Mouse (Mus musculus): ENCODE data around the gene Nr0b2. TPM values are rescaled to one million over a fixed set of nuclear protein-coding genes. Genes with fewer than 3 reads are reported as not detected.
A peak's percentile ranks its signal among the peaks of the same experiment; 100 is the strongest.

Gene Nr0b2
- polyA plus RNA-seq, 1 experiment from 2014 or later, result not detected

- no peaks in the 10 kb centered on the region for H3K9me3 ChIP-seq (ENCODE audit: low read depth, low read length)
- no peak for TF ChIP-seq CTCF (IDR thresholded peaks at IDR 0.05; ENCODE audit: low read depth)
- H3K27ac ChIP-seq (ENCODE audit: low read depth), result no peak overlapping the region
- H3K4me1 ChIP-seq (ENCODE audit: insufficient read depth), result no peaks in the 10 kb centered on the region
- ATAC-seq (ENCODE audit: insufficient read depth) (no peak), DNase-seq (no peak)
- H3K36me3 ChIP-seq (ENCODE audit: insufficient read depth), result peaks cover 96% of the 10 kb centered on the region
- no peaks in the 10 kb centered on the region for H3K27me3 ChIP-seq (ENCODE audit: insufficient read depth, low read length)
- H3K4me3 ChIP-seq (ENCODE audit: low read depth, low read length), result no peak overlapping the region
- H3K4me2 ChIP-seq, result no peak overlapping the region
- 84% methylated on average over 5 of the region's 5 CpGs for WGBS
- H3K9ac ChIP-seq, result no peak overlapping the region
These were observed 16.5 kb upstream of the Nr0b2 start for GRCm38 (mm10) chr4:133536652-133537051.

GRCm38 (mm10) chr4:133545272-133546231 is 7.6 kb upstream of the Nr0b2 start, which contains the start of gene Nudc:
Gene Nudc, minus strand, starts transcription at chr4:133545996.
- no peaks in the 10 kb centered on the region for H3K9me3 ChIP-seq (ENCODE audit: low read depth, low read length)
- peak within 1 kb of the TSS; percentile 65 for H3K27ac ChIP-seq (ENCODE audit: low read depth)
- H3K4me3 ChIP-seq (ENCODE audit: low read depth, low read length), result peak within 1 kb of the TSS; percentile 98
- H3K27me3 ChIP-seq (ENCODE audit: insufficient read depth, low read length), result no peaks in the 10 kb centered on the region
- H3K4me1 ChIP-seq (ENCODE audit: insufficient read depth), result 0 out of 2 replicates have a peak, but pooled peaks cover 5% of the 10 kb centered on the region
- H3K9ac ChIP-seq, result peak within 1 kb of the TSS; percentile 87
- DNase-seq (peak; percentile 98), ATAC-seq (ENCODE audit: insufficient read depth) (peak; percentile 97)
- TF ChIP-seq CTCF (IDR thresholded peaks at IDR 0.05; ENCODE audit: low read depth), result no peak
- WGBS, result under 1% methylated on average over 71 of the region's 77 CpGs
- peak within 1 kb of the TSS; percentile 96 for H3K4me2 ChIP-seq
- H3K36me3 ChIP-seq (ENCODE audit: insufficient read depth), result peaks cover 31% of the 10 kb centered on the region

GRCm38 (mm10) chr4:133552029-133552428 is 1.1 kb upstream of the Nr0b2 start:
- Histone ChIP-seq H3K4me1 (ENCODE audit: insufficient read depth) (no peaks in the 10 kb centered on the region), H3K4me3 (ENCODE audit: low read depth, low read length) (no peak overlapping the region), H3K27me3 (ENCODE audit: insufficient read depth, low read length) (no peaks in the 10 kb centered on the region), H3K9me3 (ENCODE audit: low read depth, low read length) (no peaks in the 10 kb centered on the region), H3K27ac (ENCODE audit: low read depth) (no peak overlapping the region), H3K4me2 (no peak overlapping the region), H3K36me3 (ENCODE audit: insufficient read depth) (no peaks in the 10 kb centered on the region), H3K9ac (no peak overlapping the region)
- ATAC-seq (ENCODE audit: insufficient read depth) (no peak), DNase-seq (no peak)
- no peak for TF ChIP-seq CTCF (IDR thresholded peaks at IDR 0.05; ENCODE audit: low read depth)
- WGBS, result 62% methylated on average over 1 of the region's 1 CpGs

- Histone ChIP-seq H3K4me3 (ENCODE audit: low read depth, low read length) (no peak overlapping the region), H3K27ac (ENCODE audit: low read depth) (no peak overlapping the region), H3K4me2 (peak overlapping the region; percentile 15; the same call in 1 of the 2 replicates), H3K9me3 (ENCODE audit: low read depth, low read length) (no peaks in the 10 kb centered on the region), H3K27me3 (ENCODE audit: insufficient read depth, low read length) (no peaks in the 10 kb centered on the region), H3K4me1 (ENCODE audit: insufficient read depth) (no peaks in the 10 kb centered on the region), H3K9ac (no peak overlapping the region; the same call in 1 of the 2 replicates), H3K36me3 (ENCODE audit: insufficient read depth) (no peaks in the 10 kb centered on the region)
- TF ChIP-seq CTCF (IDR thresholded peaks at IDR 0.05; ENCODE audit: low read depth), result no peak
- ATAC-seq (ENCODE audit: insufficient read depth), result no peak
- WGBS, result 67% methylated on average over 19 of the region's 19 CpGs
- DNase-seq, result no peak
These were observed 513 bp downstream of the Nr0b2 start for GRCm38 (mm10) chr4:133553448-133554330.

DNA sequence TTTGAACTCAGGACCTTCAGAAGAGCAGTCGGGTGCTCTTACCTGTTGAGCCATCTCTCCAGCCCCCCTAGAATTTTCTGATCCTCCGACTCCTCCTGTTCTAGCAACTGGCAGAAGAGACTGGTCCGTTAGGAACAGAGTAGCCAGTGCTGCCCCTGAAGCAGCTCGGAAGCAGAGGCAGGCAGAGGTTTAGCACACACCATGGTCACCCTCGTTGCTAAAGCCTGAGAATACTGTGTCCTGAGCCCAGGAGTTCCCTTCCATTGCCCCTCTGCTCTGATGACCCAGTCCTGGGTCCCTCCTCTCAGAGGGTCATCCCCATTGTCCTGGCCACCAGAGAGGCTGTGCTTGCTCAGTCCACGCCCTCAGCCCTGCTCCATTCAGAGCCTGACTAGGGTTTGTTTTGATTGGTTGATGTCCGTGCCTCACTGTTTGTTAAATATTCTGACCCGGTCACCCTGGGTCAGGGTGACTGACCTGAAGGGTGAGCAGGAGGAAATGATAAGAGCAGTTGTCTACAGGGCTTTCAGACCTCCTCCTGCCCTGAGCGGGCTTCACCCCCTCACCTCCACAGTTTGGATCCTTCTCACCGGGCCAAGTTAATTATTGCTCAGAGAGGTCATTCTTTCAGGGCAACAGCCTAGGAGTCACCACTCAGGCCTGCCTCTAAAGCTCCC is 4.0 kb downstream of the Nr0b2 start:
- Histone ChIP-seq H3K4me2 (no peak overlapping the region), H3K4me1 (ENCODE audit: insufficient read depth) (no peaks in the 10 kb centered on the region), H3K27me3 (ENCODE audit: insufficient read depth, low read length) (no peaks in the 10 kb centered on the region), H3K9ac (no peak overlapping the region), H3K27ac (ENCODE audit: low read depth) (no peak overlapping the region), H3K9me3 (ENCODE audit: low read depth, low read length) (no peaks in the 10 kb centered on the region), H3K36me3 (ENCODE audit: insufficient read depth) (no peaks in the 10 kb centered on the region), H3K4me3 (ENCODE audit: low read depth, low read length) (no peak overlapping the region)
- TF ChIP-seq CTCF (IDR thresholded peaks at IDR 0.05; ENCODE audit: low read depth), result no peak
- DNase-seq, result no peak
- WGBS, result 18% methylated on average over 10 of the region's 10 CpGs
- ATAC-seq (ENCODE audit: insufficient read depth), result no peak

DNA sequence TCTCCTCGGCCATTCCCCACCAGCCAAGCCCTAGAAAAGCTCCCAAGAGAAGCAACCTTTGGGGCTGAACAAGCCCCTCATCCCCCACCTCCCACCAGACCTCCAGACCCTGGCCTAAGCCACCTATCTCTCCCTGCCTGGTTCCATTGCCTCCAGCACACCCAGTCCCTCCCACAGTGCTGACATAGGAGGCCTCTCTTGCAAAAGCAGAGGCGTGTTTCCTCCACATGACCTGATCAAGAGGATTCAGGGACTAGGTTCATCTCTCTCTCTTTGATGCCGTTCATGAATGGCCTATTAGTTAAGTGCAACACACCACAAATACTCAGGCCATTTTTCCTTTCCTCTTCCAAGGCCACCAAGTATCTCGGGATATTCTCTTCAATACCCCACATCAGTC is 6.7 kb downstream of the Nr0b2 start:
- ATAC-seq (ENCODE audit: insufficient read depth), result no peak
- no peak overlapping the region for H3K4me3 ChIP-seq (ENCODE audit: low read depth, low read length)
- H3K27ac ChIP-seq (ENCODE audit: low read depth), result no peak overlapping the region

More for the DNA sequence above, 6.7 kb downstream of the Nr0b2 start:
- H3K4me2 ChIP-seq, result no peak overlapping the region
- H3K9me3 ChIP-seq (ENCODE audit: low read depth, low read length), result no peaks in the 10 kb centered on the region
- no peaks in the 10 kb centered on the region for H3K4me1 ChIP-seq (ENCODE audit: insufficient read depth)
- no peak overlapping the region for H3K9ac ChIP-seq
- DNase-seq, result no peak
- 68% methylated on average over 4 of the region's 4 CpGs for WGBS
- H3K36me3 ChIP-seq (ENCODE audit: insufficient read depth), result no peaks in the 10 kb centered on the region
- no peak for TF ChIP-seq CTCF (IDR thresholded peaks at IDR 0.05; ENCODE audit: low read depth)
- H3K27me3 ChIP-seq (ENCODE audit: insufficient read depth, low read length), result no peaks in the 10 kb centered on the region

Measured in lung, embryonic 14.5 days (tissue).